Mouse (Mus musculus) neural tube, embryonic 14.5 days (tissue): ENCODE data around the gene Parp11. TPM values are rescaled to one million over a fixed set of nuclear protein-coding genes. Genes with fewer than 3 reads are reported as not detected.

Experiments used
- polyA plus RNA-seq: library from polyadenylated mRNA; unstranded; fragments of >200 nt; fragmentation: Nextera tagmentation; extraction: Ambion mirVana; gene quantifications from 2 replicates; pipeline ENCODE4 v1.2.1, GENCODE M21; 2014

Parp11 gene
- polyA plus RNA-seq, 1 experiment from 2014 or later: 90.8 TPM

Other genes starting within 250 kb of the Parp11 start
- gene Cracr2a, start 114.5 kb downstream of the Parp11 start, polyA plus RNA-seq: 0.57 and 1.4 TPM in 2 replicates